In the genomic region with DNA sequence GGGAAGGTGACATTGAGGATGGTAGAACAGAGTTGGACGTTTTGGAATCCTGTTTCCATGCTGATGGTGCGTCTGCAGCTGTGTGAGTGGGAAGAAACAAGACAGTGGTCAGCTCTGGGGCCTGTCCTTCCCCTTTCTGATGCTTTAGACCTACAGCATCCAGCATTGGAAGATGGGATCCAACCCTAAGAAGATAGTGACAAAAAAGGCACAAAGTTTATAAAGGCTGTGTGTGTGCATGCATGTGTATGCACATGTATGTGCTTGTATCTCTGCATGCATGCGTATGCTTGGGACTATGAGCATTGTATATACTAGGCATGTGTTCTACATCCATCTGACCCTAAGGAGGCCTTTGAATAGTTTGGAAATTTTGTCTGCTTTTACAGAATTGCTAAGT, we compare ENCODE assay signal across 27 mouse cellular contexts. TPM values are rescaled to one million over a fixed set of nuclear protein-coding genes. Genes with fewer than 3 reads are reported as not detected.
DNase-seq lines count a peak whose midpoint lies in the region; ATAC-seq and TF ChIP-seq lines count a peak whose summit lies in the region.
"Had no signal": no experiment of that assay in that cellular context is flagged by ENCODE, and none has a peak within 500 bp of the region (broad histone marks: within the 10 kb centered on the region; RNA-seq: fewer than 3 reads in every experiment).

No protein-coding gene starts in this region.

- no peaks in the 10 kb centered on the region for H3K27me3 ChIP-seq in intestine, embryonic 14.5 days (replicated peaks; ENCODE audit: control insufficient read depth, insufficient read depth, low read length)
- H3K27me3 ChIP-seq in intestine, embryonic 15.5 days (replicated peaks), result no peaks in the 10 kb centered on the region
- H3K27me3 ChIP-seq: embryonic facial prominence, embryonic 12.5 days; embryonic facial prominence, embryonic 15.5 days; heart, embryonic 13.5 days had no signal

- H3K4me1 ChIP-seq in intestine, embryonic 14.5 days (replicated peaks; ENCODE audit: control insufficient read depth, insufficient read depth, low read length), result no peaks in the 10 kb centered on the region
- no peaks in the 10 kb centered on the region for H3K4me1 ChIP-seq in intestine, embryonic 15.5 days (replicated peaks)
- peaks cover 5% of the 10 kb centered on the region for H3K4me1 ChIP-seq in lung, adult 2 months (ENCODE audit: control insufficient read depth, insufficient read depth, low read length)
- H3K4me1 ChIP-seq: embryonic facial prominence, embryonic 12.5 days; heart, embryonic 10.5 days had no signal

- TF ChIP-seq POLR2A in lung, adult 2 months (IDR thresholded peaks at IDR 0.05; ENCODE audit: borderline replicate concordance, extremely low read depth, low read depth, low read length), result no peak

- WGBS in intestine, embryonic 14.5 days, result 83% methylated on average over 3 of the region's 3 CpGs
- 87% methylated on average over 3 of the region's 3 CpGs for WGBS in intestine, embryonic 15.5 days
- WGBS in lung, adult 2 months, result 82% methylated on average over 3 of the region's 3 CpGs

- H3K36me3 ChIP-seq in intestine, embryonic 14.5 days (ENCODE audit: control insufficient read depth, insufficient read depth, low read length), result peaks cover 88% of the 10 kb centered on the region
- H3K36me3 ChIP-seq in intestine, embryonic 15.5 days, result peaks cover 44% of the 10 kb centered on the region

- H3K4me3 ChIP-seq in intestine, embryonic 14.5 days (ENCODE audit: low read depth, low read length), result no peak overlapping the region
- H3K4me3 ChIP-seq in intestine, embryonic 15.5 days (replicated peaks), result no peak overlapping the region
- H3K4me3 ChIP-seq in lung, adult 2 months (replicated peaks; ENCODE audit: extremely low read depth, low read depth, low read length), result no peak overlapping the region
- H3K4me3 ChIP-seq: embryonic facial prominence, embryonic 12.5 days; embryonic facial prominence, embryonic 15.5 days; heart, embryonic 10.5 days; heart, embryonic 13.5 days had no signal

- no peaks in the 10 kb centered on the region for H3K9me3 ChIP-seq in intestine, embryonic 14.5 days (ENCODE audit: control insufficient read depth, low read length)
- no peaks in the 10 kb centered on the region for H3K9me3 ChIP-seq in intestine, embryonic 15.5 days
- H3K9me3 ChIP-seq: embryonic facial prominence, embryonic 12.5 days; embryonic facial prominence, embryonic 15.5 days; heart, embryonic 10.5 days; heart, embryonic 13.5 days had no signal

- H3K9ac ChIP-seq in intestine, embryonic 14.5 days (ENCODE audit: low read length), result no peak overlapping the region
- no peak overlapping the region for H3K9ac ChIP-seq in intestine, embryonic 15.5 days
- H3K9ac ChIP-seq: embryonic facial prominence, embryonic 12.5 days; embryonic facial prominence, embryonic 15.5 days; heart, embryonic 13.5 days; hindbrain, embryonic 14.5 days had no signal

- no peak overlapping the region for H3K4me2 ChIP-seq in intestine, embryonic 14.5 days (ENCODE audit: low read length)
- H3K4me2 ChIP-seq in intestine, embryonic 15.5 days (replicated peaks), result no peak overlapping the region
- H3K4me2 ChIP-seq: embryonic facial prominence, embryonic 12.5 days; embryonic facial prominence, embryonic 15.5 days; heart, embryonic 13.5 days; hindbrain, embryonic 14.5 days had no signal

- no peak overlapping the region for H3K27ac ChIP-seq in intestine, embryonic 14.5 days (ENCODE audit: low read depth)
- H3K27ac ChIP-seq in intestine, embryonic 15.5 days, result no peak overlapping the region
- H3K27ac ChIP-seq: embryonic facial prominence, embryonic 12.5 days; embryonic facial prominence, embryonic 15.5 days; heart, embryonic 10.5 days; heart, embryonic 13.5 days; hindbrain, embryonic 14.5 days; hindbrain, postnatal 0 days had no signal

- no peak for TF ChIP-seq CTCF in lung, adult 2 months (IDR thresholded peaks at IDR 0.05; ENCODE audit: insufficient read depth, low read length)

- peak; percentile 31 for DNase-seq in intestine, embryonic 14.5 days (ENCODE audit: low spot score)
- DNase-seq in lung, adult 2 months, result peak; percentile 2
- DNase-seq in lung, adult 18-20 months, result no peak
- DNase-seq in naive thymus-derived CD4-positive, alpha-beta T cell, adult 2 months (ENCODE audit: low read depth), result peak; percentile 16
- DNase-seq: adrenal gland, adult 8-10 months; cerebellum, adult 11 months; cerebellum, adult 2 months; cerebellum, adult 9-11 months; cerebellum, postnatal 25 days; gastrocnemius, postnatal 25 days; heart, adult 18-20 months; heart, postnatal 14 days; heart, postnatal 4 days had no signal

- ATAC-seq in intestine, embryonic 14.5 days (replicated peaks; ENCODE audit: low FRiP score, low TSS enrichment, low read depth), result no peak
- ATAC-seq in intestine, embryonic 15.5 days, result no peak
- ATAC-seq in granulocyte monocyte progenitor cell, adult 5-6 weeks (replicated peaks; ENCODE audit: poor library complexity, severe bottlenecking), result 0 out of 2 replicates have a peak, but pooled peaks have one; percentile 5
- ATAC-seq in megakaryocyte progenitor cell, adult 5-6 weeks (replicated peaks; ENCODE audit: poor library complexity), result no peak
- ATAC-seq: activated CD4-positive, CD25-positive, alpha-beta regulatory T cell, adult 4 months; CD4-positive, CD25-positive, alpha-beta regulatory T cell, adult 4 months; forebrain, embryonic 14.5 days; hindbrain, postnatal 0 days; inflammation-experienced regulatory T-cells, adult 6 months had no signal

RNA-seq across cellular contexts. Expression of a gene that starts 10.7 kb away (rescaled TPM):
- polyA plus RNA-seq in intestine, embryonic 14.5 days (2014; fragmentation: Nextera tagmentation; extraction: Ambion mirVana), result 350 and 386 TPM in 2 replicates
- polyA plus RNA-seq in intestine, embryonic 15.5 days (2015; fragmentation: Nextera tagmentation; extraction: Ambion mirVana), result 515 and 607 TPM in 2 replicates
- polyA plus RNA-seq in lung, adult 2 months (2012; rRNA removed), result 364 and 550 TPM in 2 replicates
- total RNA-seq in granulocyte monocyte progenitor cell, adult 5-6 weeks (2014; fragmentation: Nextera tagmentation), result 313 and 360 TPM in 2 replicates
- total RNA-seq in granulocyte monocyte progenitor cell, adult 5-6 weeks (2017), result 731 and 831 TPM in 2 replicates
- total RNA-seq in megakaryocyte progenitor cell, adult 5-6 weeks (2015), result 254 and 283 TPM in 2 replicates
- 684 and 913 TPM in 2 replicates for total RNA-seq in megakaryocyte progenitor cell, adult 5-6 weeks (2017)

RNA-seq across cellular contexts. Expression of a gene that starts 12.5 kb away (rescaled TPM):
- polyA plus RNA-seq in intestine, embryonic 14.5 days (2014; fragmentation: Nextera tagmentation; extraction: Ambion mirVana), result 0.50 and 0.74 TPM in 2 replicates
- 0.36 and 0.47 TPM in 2 replicates for polyA plus RNA-seq in intestine, embryonic 15.5 days (2015; fragmentation: Nextera tagmentation; extraction: Ambion mirVana)
- 0.11 and 0.50 TPM in 2 replicates for polyA plus RNA-seq in lung, adult 2 months (2012; rRNA removed)
- total RNA-seq in granulocyte monocyte progenitor cell, adult 5-6 weeks (2014; fragmentation: Nextera tagmentation), result not detected in 2 replicates
- total RNA-seq in granulocyte monocyte progenitor cell, adult 5-6 weeks (2017), result not detected in 2 replicates
- not detected in 2 replicates for total RNA-seq in megakaryocyte progenitor cell, adult 5-6 weeks (2015)
- not detected in 2 replicates for total RNA-seq in megakaryocyte progenitor cell, adult 5-6 weeks (2017)
- total RNA-seq: gastrocnemius, postnatal 25 days; heart, adult 18-20 months; heart, postnatal 14 days; heart, postnatal 4 days; hindbrain, postnatal 0 days had no signal
- polyA plus RNA-seq: C2C12; cerebellum, adult 2 months had no signal

Comparison
In these comparisons a context has a peak if more than half of its experiments do, and no peak if none do; other contexts are left out.
1. DNase-seq: peak in intestine, embryonic 14.5 days (single experiment), lung, adult 2 months (single experiment) and naive thymus-derived CD4-positive, alpha-beta T cell, adult 2 months (single experiment); none in lung, adult 18-20 months (0 of 2).